Mouse (Mus musculus) myocyte (in vitro differentiated cells): ENCODE measurements at regions not wholly inside any gene's neighbourhood (a gene's known extent, or its start where the extent isn't known, plus 50 kb on each side); places are given as distances from the start of the nearest gene placed in this dataset.

Source experiments
- H3K27me3 ChIP-seq: one replicate; pipeline ENCODE4 v1.6.1; 2011; ENCODE audit not compliant: control insufficient read depth, insufficient read depth, insufficient read length
- H3K36me3 ChIP-seq: one replicate; pipeline ENCODE4 v1.6.1; 2011; ENCODE audit not compliant: control insufficient read depth, insufficient read depth
- H3K4me2 ChIP-seq: one replicate; pipeline ENCODE4 v1.6.1; 2011; ENCODE audit warnings: low read depth, control low read depth
- H3K4me3 ChIP-seq: one replicate; pipeline ENCODE4 v1.5.1; 2011; ENCODE audit warnings: mild to moderate bottlenecking, control low read depth, moderate library complexity
- H3K79me2 ChIP-seq: one replicate; pipeline ENCODE4 v1.6.1; 2011; ENCODE audit not compliant: control insufficient read depth, insufficient read depth
- H3ac ChIP-seq: one replicate; pipeline ENCODE4 v1.6.1; 2011; ENCODE audit not compliant: control insufficient read depth, insufficient read length
- CEBPB ChIP-seq: IDR thresholded peaks from 2 replicates; pipeline ENCODE4 v1.6.1; 2011; ENCODE audit warnings: mild to moderate bottlenecking, moderate library complexity; ENCODE audit not compliant: poor library complexity, insufficient read depth, severe bottlenecking
- E2F4 ChIP-seq: IDR thresholded peaks from one replicate; pipeline ENCODE4 v1.6.1; 2011; ENCODE audit warnings: mild to moderate bottlenecking, control low read depth, moderate library complexity; ENCODE audit not compliant: insufficient read depth
- MAX ChIP-seq: IDR thresholded peaks from one replicate; pipeline ENCODE4 v1.6.1; 2011; ENCODE audit warnings: low read depth, mild to moderate bottlenecking, control low read depth
- MYOD1 ChIP-seq, 3 experiments: IDR thresholded peaks; one replicate each; pipeline ENCODE4 v1.6.1; 2011; ENCODE audit warnings: control low read depth in 2 of 3, low read depth in 2 of 3, mild to moderate bottlenecking in 2 of 3, moderate library complexity in 1 of 3; ENCODE audit not compliant: insufficient read length in 2 of 3, control insufficient read depth in 1 of 3
- MYOG ChIP-seq, 3 experiments: IDR thresholded peaks; one replicate each; pipeline ENCODE4 v1.6.1; 2011; ENCODE audit warnings: control low read depth in 2 of 3, low read depth in 2 of 3, mild to moderate bottlenecking in 2 of 3; ENCODE audit not compliant: insufficient read length in 2 of 3, control insufficient read depth in 1 of 3, insufficient read depth in 1 of 3
- POLR2A ChIP-seq: IDR thresholded peaks from one replicate; pipeline ENCODE4 v1.6.1; 2011; ENCODE audit warnings: low read depth, mild to moderate bottlenecking, control low read depth, moderate library complexity; ENCODE audit not compliant: insufficient read length
- POLR2AphosphoS2 ChIP-seq: IDR thresholded peaks from one replicate; pipeline ENCODE4 v1.6.1; 2011; ENCODE audit warnings: low read depth, control low read depth; ENCODE audit not compliant: insufficient read length
- REST ChIP-seq: IDR thresholded peaks from one replicate; pipeline ENCODE4 v1.6.1; 2011; ENCODE audit warnings: mild to moderate bottlenecking, control low read depth, moderate library complexity; ENCODE audit not compliant: insufficient read depth, insufficient read length
- SRF ChIP-seq: IDR thresholded peaks from one replicate; pipeline ENCODE4 v1.6.1; 2011; ENCODE audit warnings: low read depth; ENCODE audit not compliant: control insufficient read depth, insufficient read length
- TCF12 ChIP-seq: IDR thresholded peaks from one replicate; pipeline ENCODE4 v1.6.1; 2011; ENCODE audit warnings: mild to moderate bottlenecking, control low read depth; ENCODE audit not compliant: poor library complexity, insufficient read depth, severe bottlenecking
- TCF3 ChIP-seq: IDR thresholded peaks from one replicate; pipeline ENCODE4 v1.6.1; 2011; ENCODE audit warnings: low read depth, control low read depth; ENCODE audit not compliant: insufficient read length
- USF1 ChIP-seq: IDR thresholded peaks from one replicate; pipeline ENCODE4 v1.6.1; 2011; ENCODE audit warnings: low read depth, mild to moderate bottlenecking, control low read depth, moderate library complexity

GRCm38 (mm10) chr4:131080113-131080512 lies 135.9 kb downstream of the Matn1 start:
- H3ac ChIP-seq, result no peak overlapping the region
- no peak for TF ChIP-seq USF1
- TF ChIP-seq CEBPB, result no peak
- TF ChIP-seq MAX, result no peak
- no peak for TF ChIP-seq POLR2AphosphoS2
- no peak for TF ChIP-seq E2F4
- no peak for TF ChIP-seq SRF
- no peak for TF ChIP-seq POLR2A
- TF ChIP-seq TCF3, result no peak
- no peak for TF ChIP-seq MYOG (IDR thresholded peaks at IDR 0.05; ENCODE audit: control insufficient read depth in 1 of 3, insufficient read depth in 1 of 3, insufficient read length in 2 of 3, low read depth in 2 of 3)
- no peak for TF ChIP-seq REST
- no peak for TF ChIP-seq MYOD1 (IDR thresholded peaks at IDR 0.05; ENCODE audit: control insufficient read depth in 1 of 3, insufficient read length in 2 of 3, low read depth in 2 of 3)
- no peak for TF ChIP-seq TCF12
- H3K4me2 ChIP-seq, result no peak overlapping the region
- H3K79me2 ChIP-seq, result no peaks in the 10 kb centered on the region
- no peaks in the 10 kb centered on the region for H3K27me3 ChIP-seq
- no peaks in the 10 kb centered on the region for H3K36me3 ChIP-seq
- H3K4me3 ChIP-seq, result no peak overlapping the region

DNA sequence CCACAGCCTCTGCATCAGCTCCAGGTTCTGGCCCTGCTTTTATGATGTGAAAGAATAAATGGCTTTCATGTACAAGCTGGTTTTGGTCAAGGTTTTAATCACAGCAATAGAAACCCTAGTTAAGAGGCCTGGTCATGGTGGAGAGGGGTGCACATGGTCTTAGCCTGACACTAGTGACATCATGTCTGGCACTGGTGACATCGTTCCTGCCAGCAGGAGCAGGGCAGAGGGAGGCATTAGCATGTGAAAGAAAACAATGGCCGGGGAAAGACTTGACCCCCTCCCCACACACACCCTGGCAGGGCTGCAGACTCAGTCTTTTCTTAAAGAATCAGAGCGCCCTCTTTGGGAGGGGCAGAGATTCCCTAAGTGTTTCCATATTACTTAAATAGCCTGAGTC lies 139.2 kb downstream of the Matn1 start:
- TF ChIP-seq MYOG (IDR thresholded peaks at IDR 0.05; ENCODE audit: control insufficient read depth in 1 of 3, insufficient read depth in 1 of 3, insufficient read length in 2 of 3, low read depth in 2 of 3), result no peak
- no peak for TF ChIP-seq MYOD1 (IDR thresholded peaks at IDR 0.05; ENCODE audit: control insufficient read depth in 1 of 3, insufficient read length in 2 of 3, low read depth in 2 of 3)
- no peak for TF ChIP-seq POLR2AphosphoS2
- TF ChIP-seq SRF, result no peak
- TF ChIP-seq E2F4, result no peak
- no peak for TF ChIP-seq REST
- no peak for TF ChIP-seq POLR2A
- no peak for TF ChIP-seq CEBPB
- TF ChIP-seq USF1, result no peak
- no peak for TF ChIP-seq TCF3
- TF ChIP-seq MAX, result no peak
- TF ChIP-seq TCF12, result no peak
- no peak overlapping the region for H3K4me3 ChIP-seq
- H3ac ChIP-seq, result no peak overlapping the region
- H3K79me2 ChIP-seq, result no peaks in the 10 kb centered on the region
- no peaks in the 10 kb centered on the region for H3K27me3 ChIP-seq
- H3K4me2 ChIP-seq, result no peak overlapping the region
- H3K36me3 ChIP-seq, result no peaks in the 10 kb centered on the region

GRCm38 (mm10) chr4:131097421-131097820 lies 153.2 kb downstream of the Matn1 start:
- Histone ChIP-seq H3ac (no peak overlapping the region), H3K4me2 (no peak overlapping the region), H3K79me2 (no peaks in the 10 kb centered on the region), H3K4me3 (no peak overlapping the region), H3K36me3 (no peaks in the 10 kb centered on the region), H3K27me3 (no peaks in the 10 kb centered on the region)
- TF ChIP-seq REST (no peak), SRF (no peak), CEBPB (no peak), MYOG (IDR thresholded peaks at IDR 0.05; ENCODE audit: control insufficient read depth in 1 of 3, insufficient read depth in 1 of 3, insufficient read length in 2 of 3, low read depth in 2 of 3) (no peak), POLR2AphosphoS2 (no peak), TCF12 (no peak), POLR2A (no peak), MAX (no peak), USF1 (no peak), TCF3 (no peak), MYOD1 (IDR thresholded peaks at IDR 0.05; ENCODE audit: control insufficient read depth in 1 of 3, insufficient read length in 2 of 3, low read depth in 2 of 3) (no peak), E2F4 (no peak)

DNA sequence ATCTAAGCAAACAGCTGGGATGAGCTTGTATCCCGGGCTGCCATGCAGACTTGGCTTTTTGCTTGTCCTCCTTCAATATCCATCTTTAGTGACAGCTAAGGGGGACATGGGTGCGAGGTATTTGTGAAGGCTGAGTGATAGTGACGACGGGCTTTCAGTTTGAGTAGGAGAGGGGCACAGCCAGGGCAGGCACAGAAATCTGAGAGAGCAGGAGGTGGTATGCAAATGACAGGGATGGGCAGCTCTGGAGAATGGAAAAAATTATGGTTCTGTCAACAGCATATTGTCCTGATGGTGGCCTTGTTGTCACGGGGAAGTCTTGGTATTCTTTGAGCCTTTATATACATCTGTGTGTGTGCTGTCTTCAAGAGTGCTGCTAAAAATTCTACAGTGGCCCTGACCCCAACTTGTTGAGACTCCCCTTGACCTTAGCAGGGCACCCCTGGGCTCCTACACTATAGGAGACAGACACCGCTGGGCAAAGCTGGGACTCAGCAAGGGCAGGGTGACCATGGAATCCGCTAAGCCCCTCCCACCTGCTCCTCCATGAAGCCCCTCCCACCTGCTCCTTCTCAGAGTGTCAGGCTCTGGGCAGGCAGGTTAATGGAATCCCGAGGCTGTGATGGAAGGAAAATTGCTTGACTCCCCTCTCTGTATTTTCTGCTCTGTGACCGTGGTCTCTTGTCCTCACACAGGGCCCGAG lies 156.1 kb downstream of the Matn1 start:
- H3K4me3 ChIP-seq, result no peak overlapping the region
- no peaks in the 10 kb centered on the region for H3K36me3 ChIP-seq
- no peak overlapping the region for H3ac ChIP-seq
- no peaks in the 10 kb centered on the region for H3K79me2 ChIP-seq
- H3K4me2 ChIP-seq, result no peak overlapping the region
- H3K27me3 ChIP-seq, result no peaks in the 10 kb centered on the region
- TF ChIP-seq MYOG (IDR thresholded peaks at IDR 0.05; ENCODE audit: control insufficient read depth in 1 of 3, insufficient read depth in 1 of 3, insufficient read length in 2 of 3, low read depth in 2 of 3) (no peak), POLR2A (no peak), E2F4 (no peak), MAX (no peak), TCF12 (no peak), POLR2AphosphoS2 (no peak), REST (no peak), USF1 (no peak), MYOD1 (IDR thresholded peaks at IDR 0.05; ENCODE audit: control insufficient read depth in 1 of 3, insufficient read length in 2 of 3, low read depth in 2 of 3) (no peak), SRF (no peak), TCF3 (no peak), CEBPB (no peak)

DNA sequence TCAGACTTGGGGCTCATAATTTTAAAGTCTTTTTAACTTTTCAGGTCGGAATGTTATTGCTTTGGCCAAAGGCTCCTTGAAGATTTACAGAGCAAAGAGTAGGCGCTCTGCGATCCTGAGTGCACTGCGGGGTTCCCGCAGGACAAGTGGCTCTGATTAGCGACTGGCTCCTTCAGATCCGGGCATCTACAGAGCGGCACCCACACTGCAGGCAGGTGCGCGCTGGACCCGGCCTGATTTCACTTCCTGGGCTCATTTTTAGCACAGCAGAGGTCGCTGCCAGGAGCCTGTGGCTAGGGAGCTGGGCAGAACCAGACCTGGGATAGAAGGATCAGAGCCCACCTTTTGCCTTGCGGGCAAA lies 156.6 kb downstream of the Matn1 start:
- no peak for TF ChIP-seq MYOD1 (IDR thresholded peaks at IDR 0.05; ENCODE audit: control insufficient read depth in 1 of 3, insufficient read length in 2 of 3, low read depth in 2 of 3)
- TF ChIP-seq MYOG (IDR thresholded peaks at IDR 0.05; ENCODE audit: control insufficient read depth in 1 of 3, insufficient read depth in 1 of 3, insufficient read length in 2 of 3, low read depth in 2 of 3), result no peak
- TF ChIP-seq POLR2A, result no peak
- no peak for TF ChIP-seq USF1
- TF ChIP-seq TCF3, result no peak
- TF ChIP-seq TCF12, result no peak
- no peak for TF ChIP-seq REST
- no peak for TF ChIP-seq CEBPB
- TF ChIP-seq MAX, result no peak
- TF ChIP-seq SRF, result no peak
- TF ChIP-seq E2F4, result no peak
- TF ChIP-seq POLR2AphosphoS2, result no peak
- Histone ChIP-seq H3K4me2 (no peak overlapping the region), H3K36me3 (no peaks in the 10 kb centered on the region), H3ac (no peak overlapping the region), H3K79me2 (no peaks in the 10 kb centered on the region), H3K27me3 (no peaks in the 10 kb centered on the region), H3K4me3 (no peak overlapping the region)
